Mouse (Mus musculus) embryonic facial prominence, embryonic 11.5 days (tissue): Measurements from ENCODE around the gene Gcc1. TPM values are rescaled to one million over a fixed set of nuclear protein-coding genes. Genes with fewer than 3 reads are reported as not detected.

Experiments used
- ATAC-seq: fragments of 200-750 bp; cut with Nextera tagmentation; replicated peaks from 2 replicates; pipeline ENCODE4 v1.8.0; 2017; ENCODE audit warnings: low read depth; ENCODE audit not compliant: insufficient number of reproducible peaks, low FRiP score, low TSS enrichment
- DNase-seq: peaks from one replicate; pipeline ENCODE4 v3.0.0-alpha.2; 2015; ENCODE audit warnings: low spot score
- H3K27ac ChIP-seq: fragments of 300-500 bp; sonication (generic); replicated peaks from 2 replicates; pipeline ENCODE4 v1.5.1; 2014; ENCODE audit warnings: mild to moderate bottlenecking, low read depth, low read length, control low read depth
- H3K27me3 ChIP-seq: fragments of 300-500 bp; sonication (generic); 2 replicates; pipeline ENCODE4 v1.6.1; 2014; ENCODE audit warnings: mild to moderate bottlenecking, low read length, moderate library complexity, mixed read lengths; ENCODE audit not compliant: control insufficient read depth, insufficient read depth
- H3K36me3 ChIP-seq: fragments of 300-500 bp; sonication (generic); replicated peaks from 2 replicates; pipeline ENCODE4 v1.6.1; 2014; ENCODE audit warnings: low read depth, mild to moderate bottlenecking, low read length, moderate library complexity, mixed read lengths; ENCODE audit not compliant: control insufficient read depth, insufficient read depth
- H3K4me1 ChIP-seq: fragments of 300-500 bp; sonication (generic); 2 replicates; pipeline ENCODE4 v1.6.1; 2014; ENCODE audit warnings: low read length, mixed read lengths; ENCODE audit not compliant: control insufficient read depth, insufficient read depth
- H3K4me2 ChIP-seq: fragments of 300-500 bp; sonication (generic); 2 replicates; pipeline ENCODE4 v1.6.1; 2014; ENCODE audit warnings: low read depth, mild to moderate bottlenecking, control low read depth, low read length, moderate library complexity
- H3K4me3 ChIP-seq: fragments of 300-500 bp; sonication (generic); 2 replicates; pipeline ENCODE4 v1.5.1; 2014; ENCODE audit warnings: low read depth, low read length, control low read depth
- H3K9ac ChIP-seq: fragments of 300-500 bp; sonication (generic); replicated peaks from 2 replicates; pipeline ENCODE4 v1.6.1; 2014; ENCODE audit warnings: mild to moderate bottlenecking, control low read depth, low read length
- H3K9me3 ChIP-seq: fragments of 300-500 bp; sonication (generic); replicated peaks from 2 replicates; pipeline ENCODE4 v1.6.1; 2016; ENCODE audit warnings: mild to moderate bottlenecking, low read length, inconsistent platforms, mixed read lengths; ENCODE audit not compliant: control insufficient read depth
- WGBS: fragments of 180-500 bp; shearing (Covaris S2); extraction: QIAGEN DNeasy Blood & Tissue Kit; methylation state at CpG from one replicate; pipeline ENCODE4 v1.1.7; 2014; 5-methylcytosine and 5-hydroxymethylcytosine counted together
- polyA plus RNA-seq: library from polyadenylated mRNA; unstranded; fragments of >200 nt; fragmentation: Nextera tagmentation; extraction: Ambion mirVana; gene quantifications from 2 replicates; pipeline ENCODE4 v1.2.1, GENCODE M21; 2014

Gcc1 gene
- 7.4 and 8.2 TPM in 2 replicates for polyA plus RNA-seq

- no peaks in the 10 kb centered on the region for H3K9me3 ChIP-seq
- ATAC-seq (no peak), DNase-seq (no peak)
- no peak within 1 kb of the TSS for H3K4me3 ChIP-seq
- H3K9ac ChIP-seq = no peak within 1 kb of the TSS
- H3K27me3 ChIP-seq = no peaks in the 10 kb centered on the region
- H3K36me3 ChIP-seq = no peaks in the 10 kb centered on the region; the same call in 1 of the 2 replicates
- no peak within 1 kb of the TSS for H3K4me2 ChIP-seq
- H3K4me1 ChIP-seq = no peaks in the 10 kb centered on the region
- 87% methylated on average over 3 of the region's 3 CpGs for WGBS
- H3K27ac ChIP-seq = no peak within 1 kb of the TSS
Measured at GRCm38 (mm10) chr6:28428290-28428689, at the start of gene Gcc1. TSS of gene Gcc1 (minus strand) at chr6:28428390.

- no peaks in the 10 kb centered on the region for H3K9me3 ChIP-seq
- no peak within 1 kb of the TSS for H3K27ac ChIP-seq
- no peaks in the 10 kb centered on the region for H3K4me1 ChIP-seq
- ATAC-seq (no peak), DNase-seq (no peak)
- no peaks in the 10 kb centered on the region for H3K36me3 ChIP-seq
- no peak within 1 kb of the TSS for H3K9ac ChIP-seq
- no peak within 1 kb of the TSS for H3K4me2 ChIP-seq
- H3K4me3 ChIP-seq = no peak within 1 kb of the TSS
- H3K27me3 ChIP-seq = no peaks in the 10 kb centered on the region
- WGBS = 82% methylated on average over 5 of the region's 5 CpGs
Measured at GRCm38 (mm10) chr6:28474839-28475238, 46.6 kb upstream of the Gcc1 start, which contains the start of gene Snd1. TSS of gene Snd1 (plus strand) at chr6:28475139.

- Histone ChIP-seq H3K9ac (no peak overlapping the region), H3K27me3 (no peaks in the 10 kb centered on the region), H3K36me3 (no peaks in the 10 kb centered on the region), H3K9me3 (no peaks in the 10 kb centered on the region), H3K27ac (no peak overlapping the region), H3K4me3 (no peak overlapping the region), H3K4me1 (no peaks in the 10 kb centered on the region), H3K4me2 (no peak overlapping the region)
- 91% methylated on average over 4 of the region's 4 CpGs for WGBS
- ATAC-seq (no peak), DNase-seq (no peak)
Measured at GRCm38 (mm10) chr6:28474211-28474610, 46.0 kb upstream of the Gcc1 start.

- no peaks in the 10 kb centered on the region for H3K4me1 ChIP-seq
- H3K27me3 ChIP-seq = no peaks in the 10 kb centered on the region
- H3K4me2 ChIP-seq = no peak overlapping the region
- no peaks in the 10 kb centered on the region for H3K9me3 ChIP-seq
- H3K9ac ChIP-seq = no peak overlapping the region
- no peak overlapping the region for H3K4me3 ChIP-seq
- DNase-seq = no peak
- H3K36me3 ChIP-seq = no peaks in the 10 kb centered on the region
- H3K27ac ChIP-seq = no peak overlapping the region
- WGBS = 86% methylated on average over 9 of the region's 9 CpGs
- ATAC-seq = no peak
Measured at GRCm38 (mm10) chr6:28471284-28472035, 43.3 kb upstream of the Gcc1 start.

GRCm38 (mm10) chr6:28470621-28471020 lies 42.4 kb upstream of the Gcc1 start:
- Histone ChIP-seq H3K4me3 (no peak overlapping the region), H3K9ac (no peak overlapping the region), H3K36me3 (no peaks in the 10 kb centered on the region), H3K27me3 (no peaks in the 10 kb centered on the region), H3K4me2 (no peak overlapping the region), H3K27ac (no peak overlapping the region), H3K4me1 (no peaks in the 10 kb centered on the region), H3K9me3 (no peaks in the 10 kb centered on the region)
- ATAC-seq (no peak), DNase-seq (no peak)
- WGBS = 78% methylated on average over 5 of the region's 5 CpGs

- Histone ChIP-seq H3K27ac (no peak overlapping the region), H3K27me3 (no peaks in the 10 kb centered on the region), H3K4me2 (no peak overlapping the region), H3K36me3 (no peaks in the 10 kb centered on the region), H3K9ac (no peak overlapping the region), H3K9me3 (no peaks in the 10 kb centered on the region), H3K4me3 (no peak overlapping the region), H3K4me1 (no peaks in the 10 kb centered on the region)
- ATAC-seq (no peak), DNase-seq (no peak)
- 57% methylated on average over 4 of the region's 4 CpGs for WGBS
Measured at GRCm38 (mm10) chr6:28470017-28470602, 41.9 kb upstream of the Gcc1 start.

- ATAC-seq (no peak), DNase-seq (no peak)
- Histone ChIP-seq H3K4me1 (no peaks in the 10 kb centered on the region), H3K9ac (no peak overlapping the region), H3K4me3 (no peak overlapping the region), H3K9me3 (no peaks in the 10 kb centered on the region), H3K27ac (no peak overlapping the region), H3K4me2 (no peak overlapping the region), H3K27me3 (no peaks in the 10 kb centered on the region), H3K36me3 (no peaks in the 10 kb centered on the region)
- 55% methylated on average over 6 of the region's 6 CpGs for WGBS
Measured at GRCm38 (mm10) chr6:28464630-28465029, 36.4 kb upstream of the Gcc1 start.

GRCm38 (mm10) chr6:28460534-28460933 lies 32.3 kb upstream of the Gcc1 start:
- 13% methylated on average over 5 of the region's 5 CpGs for WGBS
- no peak overlapping the region for H3K4me2 ChIP-seq
- H3K27ac ChIP-seq = no peak overlapping the region
- H3K27me3 ChIP-seq = no peaks in the 10 kb centered on the region
- no peaks in the 10 kb centered on the region for H3K4me1 ChIP-seq
- H3K4me3 ChIP-seq = no peak overlapping the region
- H3K9ac ChIP-seq = no peak overlapping the region
- ATAC-seq (no peak), DNase-seq (peak; percentile 55)
- no peaks in the 10 kb centered on the region for H3K36me3 ChIP-seq
- no peaks in the 10 kb centered on the region for H3K9me3 ChIP-seq
